Comparison of ENCODE assay signal across 28 mouse cellular contexts in genomic region chr14:47091908-47092307, GRCm38 (mm10).
"Had no signal": no experiment of that assay in that cellular context is flagged by ENCODE, and none has a peak within 500 bp of the region (broad histone marks: within the 10 kb centered on the region; RNA-seq: fewer than 3 reads in every experiment).

No protein-coding gene starts in this region.

- H3K27me3 ChIP-seq: embryonic facial prominence, embryonic 12.5 days; embryonic facial prominence, embryonic 13.5 days; embryonic facial prominence, embryonic 15.5 days; forebrain, embryonic 12.5 days; forebrain, embryonic 13.5 days; forebrain, embryonic 15.5 days had no signal

- H3K4me3 ChIP-seq: embryonic facial prominence, embryonic 10.5 days; embryonic facial prominence, embryonic 12.5 days; embryonic facial prominence, embryonic 13.5 days; embryonic facial prominence, embryonic 15.5 days; erythroblast, embryonic 14.5 days; forebrain, embryonic 10.5 days; forebrain, embryonic 12.5 days; forebrain, embryonic 13.5 days; forebrain, embryonic 15.5 days; gastrocnemius, adult 2 months; heart, adult 2 months had no signal

- H3K9ac ChIP-seq: embryonic facial prominence, embryonic 12.5 days; embryonic facial prominence, embryonic 13.5 days; embryonic facial prominence, embryonic 15.5 days; forebrain, embryonic 12.5 days; forebrain, embryonic 13.5 days; forebrain, embryonic 15.5 days; forebrain, postnatal 0 days had no signal

- H3K4me1 ChIP-seq: embryonic facial prominence, embryonic 12.5 days had no signal

- H3K4me2 ChIP-seq: embryonic facial prominence, embryonic 12.5 days; embryonic facial prominence, embryonic 13.5 days; embryonic facial prominence, embryonic 15.5 days; forebrain, embryonic 12.5 days; forebrain, embryonic 13.5 days; forebrain, embryonic 15.5 days had no signal

- H3K9me3 ChIP-seq: embryonic facial prominence, embryonic 10.5 days; embryonic facial prominence, embryonic 12.5 days; embryonic facial prominence, embryonic 13.5 days; embryonic facial prominence, embryonic 15.5 days; forebrain, embryonic 10.5 days; forebrain, embryonic 12.5 days; forebrain, embryonic 13.5 days; forebrain, embryonic 15.5 days had no signal

- H3K36me3 ChIP-seq: forebrain, embryonic 12.5 days; forebrain, embryonic 15.5 days had no signal

- DNase-seq: cerebellum, adult 2 months; cerebellum, adult 8-10 months; cerebellum, adult 9-10 months; cerebellum, adult 9-11 months; cerebellum, postnatal 10 days; cerebellum, postnatal 14 days; cerebellum, postnatal 25 days; cerebellum, postnatal 36 days; embryo, embryonic 11 days; forebrain, postnatal 0 days; gastrocnemius, adult 2 months; gastrocnemius, postnatal 10 days; gastrocnemius, postnatal 14 days; gastrocnemius, postnatal 25 days; gastrocnemius, postnatal 36 days; heart, adult 18-20 months; heart, adult 2 months had no signal

- ATAC-seq: forebrain, embryonic 13.5 days; forebrain, embryonic 14.5 days; forebrain, embryonic 15.5 days; forebrain, embryonic 16.5 days; forebrain, postnatal 0 days had no signal

- H3K27ac ChIP-seq: embryonic facial prominence, embryonic 10.5 days; embryonic facial prominence, embryonic 12.5 days; embryonic facial prominence, embryonic 13.5 days; embryonic facial prominence, embryonic 15.5 days; forebrain, embryonic 10.5 days; forebrain, embryonic 12.5 days; forebrain, embryonic 13.5 days; forebrain, embryonic 15.5 days; gastrocnemius, adult 2 months; heart, adult 2 months had no signal
